23 mouse cellular contexts compared by ENCODE assay signal in genomic region chr13:39127942-39128341, GRCm38 (mm10).
DNase-seq lines count a peak whose midpoint lies in the region; ATAC-seq lines count a peak whose summit lies in the region.
"Had no signal": no experiment of that assay in that cellular context is flagged by ENCODE, and none has a peak within 500 bp of the region (broad histone marks: within the 10 kb centered on the region; RNA-seq: fewer than 3 reads in every experiment).

No protein-coding gene starts in this region.

- no peak overlapping the region for H3K9ac ChIP-seq in kidney, embryonic 16.5 days (replicated peaks; ENCODE audit: low read length)

- no peak for DNase-seq in frontal cortex, postnatal 36 days (ENCODE audit: low spot score in 2 of 2)
- DNase-seq in layer of hippocampus, adult 9-11 months: peak; percentile 15
- DNase-seq in layer of hippocampus, postnatal 36 days: no peak
- peak; percentile 19 for DNase-seq in brain, adult 2 months (ENCODE audit: low read depth, low spot score)
- DNase-seq in telencephalon, adult 2 months (ENCODE audit: low read depth, low spot score): peak; percentile 24
- no peak for DNase-seq in kidney, adult 8-10 months
- DNase-seq: adrenal gland, adult 2 months; adrenal gland, adult 8-10 months; adrenal gland, postnatal 10 days; adrenal gland, postnatal 14 days; adrenal gland, postnatal 25 days; adrenal gland, postnatal 36 days; B cell, adult 2 months; cerebellum, adult 11 months; cerebellum, adult 11-12 months; cerebellum, adult 18-20 months had no signal

- H3K27me3 ChIP-seq in kidney, embryonic 16.5 days (ENCODE audit: insufficient read depth, low read length): no peaks in the 10 kb centered on the region
- H3K27me3 ChIP-seq: CH12.LX had no signal

- H3K9me3 ChIP-seq in kidney, embryonic 16.5 days (ENCODE audit: low read length): no peaks in the 10 kb centered on the region
- H3K9me3 ChIP-seq: G1E had no signal

- H3K36me3 ChIP-seq in kidney, embryonic 16.5 days (ENCODE audit: insufficient read depth, low read length): no peaks in the 10 kb centered on the region
- H3K36me3 ChIP-seq: G1E had no signal

- peak; percentile 92 for ATAC-seq in frontal cortex, adult (ENCODE audit: low TSS enrichment)
- no peak for ATAC-seq in kidney, embryonic 16.5 days (ENCODE audit: low FRiP score, low TSS enrichment)
- ATAC-seq: activated CD4-positive, CD25-positive, alpha-beta regulatory T cell, adult 4 months; CD4-positive, CD25-positive, alpha-beta regulatory T cell, adult 4 months; Patski had no signal

- no peaks in the 10 kb centered on the region for H3K4me1 ChIP-seq in kidney, embryonic 16.5 days (ENCODE audit: insufficient read depth, low read length)

- H3K27ac ChIP-seq in kidney, embryonic 16.5 days (ENCODE audit: low read length): no peak overlapping the region

- 65% methylated on average over 1 of the region's 1 CpGs for WGBS in kidney, embryonic 16.5 days

- H3K4me2 ChIP-seq in kidney, embryonic 16.5 days (replicated peaks; ENCODE audit: low read depth, low read length): no peak overlapping the region

- no peak overlapping the region for H3K4me3 ChIP-seq in kidney, embryonic 16.5 days (ENCODE audit: low read length)

Comparison
In these comparisons a context has a peak if more than half of its experiments do, and no peak if none do; other contexts are left out.
1. DNase-seq: peak in layer of hippocampus, adult 9-11 months (single experiment), brain, adult 2 months (single experiment) and telencephalon, adult 2 months (single experiment); none in frontal cortex, postnatal 36 days (0 of 2), layer of hippocampus, postnatal 36 days (0 of 2) and kidney, adult 8-10 months (0 of 2).